16 mouse cellular contexts compared by ENCODE assay signal in the genomic region with DNA sequence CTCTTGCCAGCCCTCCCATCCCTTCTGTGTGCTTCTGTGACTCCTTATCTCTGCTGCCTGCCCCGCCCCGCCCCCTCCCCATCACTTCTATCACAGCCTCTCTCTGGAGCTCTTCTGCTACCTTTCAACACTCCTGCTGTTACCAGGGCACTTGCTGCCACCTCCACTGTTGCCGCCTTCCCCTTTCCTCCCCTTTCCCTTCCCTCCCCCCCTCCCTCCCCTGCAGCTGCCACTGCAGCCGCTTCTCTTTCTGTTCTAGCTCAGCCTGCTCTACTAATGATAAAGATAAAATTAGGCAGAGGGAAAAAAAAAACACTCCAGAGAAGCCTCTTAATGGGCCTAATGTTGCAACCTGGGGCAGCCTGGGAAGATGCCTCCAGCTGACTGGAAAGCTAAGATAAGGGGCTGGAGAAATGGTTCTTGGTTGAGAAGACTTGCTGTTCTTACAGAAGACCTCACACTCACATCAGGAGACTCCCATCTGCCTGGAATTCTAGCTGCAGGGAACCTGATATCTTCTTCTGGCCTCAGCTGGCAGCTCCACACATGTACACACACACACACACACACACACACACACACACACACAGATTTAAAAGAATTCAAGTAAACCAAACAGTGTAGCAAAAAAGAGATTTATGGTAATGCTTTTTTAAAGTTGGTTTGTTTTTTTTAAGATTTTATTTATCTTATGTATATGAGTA. TPM values are rescaled to one million over a fixed set of nuclear protein-coding genes. Genes with fewer than 3 reads are reported as not detected.
DNase-seq lines count a peak whose midpoint lies in the region; ATAC-seq and TF ChIP-seq lines count a peak whose summit lies in the region.
"Had no signal": no experiment of that assay in that cellular context is flagged by ENCODE, and none has a peak within 500 bp of the region (broad histone marks: within the 10 kb centered on the region; RNA-seq: fewer than 3 reads in every experiment).

No protein-coding gene starts in this region.

- no peak overlapping the region for H3K9ac ChIP-seq in heart, embryonic 11.5 days (ENCODE audit: low read depth, low read length)
- H3K9ac ChIP-seq in kidney, postnatal 0 days (ENCODE audit: low read depth, low read length) = no peak overlapping the region
- H3K9ac ChIP-seq in limb, embryonic 14.5 days (ENCODE audit: low read depth, low read length, severe bottlenecking) = no peak overlapping the region
- H3K9ac ChIP-seq: lung, embryonic 15.5 days had no signal

- H3K4me2 ChIP-seq in heart, embryonic 11.5 days = no peak overlapping the region
- no peak overlapping the region for H3K4me2 ChIP-seq in kidney, postnatal 0 days (ENCODE audit: low read length)
- H3K4me2 ChIP-seq in limb, embryonic 14.5 days (replicated peaks; ENCODE audit: low read depth, low read length, severe bottlenecking) = no peak overlapping the region
- H3K4me2 ChIP-seq: lung, embryonic 15.5 days had no signal

- 2% methylated on average over 4 of the region's 4 CpGs for WGBS in heart, embryonic 11.5 days (ENCODE audit: insufficient replicate concordance)
- WGBS in kidney, postnatal 0 days = 32% methylated on average over 4 of the region's 4 CpGs
- WGBS in limb, embryonic 14.5 days = 20% methylated on average over 4 of the region's 4 CpGs

- intact Hi-C loops in heart, postnatal 25 days (cut with DNase I) = no loop called here

- H3K9me3 ChIP-seq in heart, embryonic 11.5 days (replicated peaks; ENCODE audit: control insufficient read depth, low read length) = no peaks in the 10 kb centered on the region
- no peaks in the 10 kb centered on the region for H3K9me3 ChIP-seq in kidney, postnatal 0 days (replicated peaks; ENCODE audit: low read length)
- H3K9me3 ChIP-seq in limb, embryonic 14.5 days (ENCODE audit: control insufficient read depth, low read length) = no peaks in the 10 kb centered on the region
- H3K9me3 ChIP-seq: lung, embryonic 15.5 days had no signal

- no peak overlapping the region for H3K4me3 ChIP-seq in heart, embryonic 11.5 days (ENCODE audit: low read depth, low read length)
- H3K4me3 ChIP-seq in kidney, postnatal 0 days (replicated peaks; ENCODE audit: low read depth, low read length) = no peak overlapping the region
- H3K4me3 ChIP-seq in limb, embryonic 14.5 days (replicated peaks; ENCODE audit: low read length) = no peak overlapping the region
- H3K4me3 ChIP-seq: left cerebral cortex, adult 2 months; lung, embryonic 15.5 days; megakaryocyte, embryonic 14.5 days had no signal

- no peak for TF ChIP-seq CTCF in kidney, postnatal 0 days (IDR thresholded peaks at IDR 0.05; ENCODE audit: low read depth)

- TF ChIP-seq POLR2A in limb, embryonic 14.5 days (IDR thresholded peaks at IDR 0.05; ENCODE audit: borderline replicate concordance, extremely low read depth, insufficient read depth, insufficient read length) = no peak

- H3K4me1 ChIP-seq in heart, embryonic 11.5 days (ENCODE audit: control insufficient read depth, insufficient read depth, low read length) = peaks cover 17% of the 10 kb centered on the region
- H3K4me1 ChIP-seq in kidney, postnatal 0 days (replicated peaks; ENCODE audit: insufficient read depth, low read length) = no peaks in the 10 kb centered on the region
- H3K4me1 ChIP-seq in limb, embryonic 14.5 days (ENCODE audit: control insufficient read depth, insufficient read depth, low read length) = 0 out of 2 replicates have a peak, but pooled peaks cover 8% of the 10 kb centered on the region

- ATAC-seq in heart, embryonic 11.5 days (replicated peaks; ENCODE audit: insufficient number of reproducible peaks, low FRiP score, low TSS enrichment) = peak; percentile 67
- no peak for ATAC-seq in kidney, postnatal 0 days (replicated peaks; ENCODE audit: low FRiP score, low read depth)
- ATAC-seq in limb, embryonic 14.5 days (ENCODE audit: low FRiP score, low read depth) = peak; percentile 41; the same call in 1 of the 2 replicates

- 0 out of 2 replicates have a peak, but pooled peaks cover 2% of the 10 kb centered on the region for H3K27me3 ChIP-seq in heart, embryonic 11.5 days (ENCODE audit: control insufficient read depth, insufficient read depth, low read length)
- H3K27me3 ChIP-seq in kidney, postnatal 0 days (ENCODE audit: insufficient read depth, low read length) = no peaks in the 10 kb centered on the region
- no peaks in the 10 kb centered on the region for H3K27me3 ChIP-seq in limb, embryonic 14.5 days (ENCODE audit: control insufficient read depth, insufficient read depth, low read length)
- H3K27me3 ChIP-seq: lung, embryonic 15.5 days had no signal

- H3K36me3 ChIP-seq in heart, embryonic 11.5 days (ENCODE audit: control insufficient read depth, insufficient read depth, low read length) = no peaks in the 10 kb centered on the region
- no peaks in the 10 kb centered on the region for H3K36me3 ChIP-seq in kidney, postnatal 0 days (ENCODE audit: insufficient read depth, low read length)
- no peaks in the 10 kb centered on the region for H3K36me3 ChIP-seq in limb, embryonic 14.5 days (ENCODE audit: control insufficient read depth, insufficient read depth, low read length)
- H3K36me3 ChIP-seq: lung, embryonic 15.5 days had no signal

- H3K27ac ChIP-seq in heart, embryonic 11.5 days (ENCODE audit: low read depth, low read length) = peak overlapping the region; percentile 84
- H3K27ac ChIP-seq in kidney, postnatal 0 days = no peak overlapping the region
- 0 out of 2 replicates have a peak overlapping the region, but pooled peaks have one; percentile 13 for H3K27ac ChIP-seq in limb, embryonic 14.5 days (replicated peaks; ENCODE audit: low read depth, low read length)
- H3K27ac ChIP-seq: left cerebral cortex, adult 2 months; lung, embryonic 15.5 days had no signal

- DNase-seq in heart, postnatal 25 days (ENCODE audit: low spot score) = no peak
- peak; percentile 37 for DNase-seq in kidney, postnatal 0 days (ENCODE audit: low spot score)
- DNase-seq in kidney, postnatal 14 days = no peak
- DNase-seq in adipocyte (ENCODE audit: low spot score) = peak; percentile 28
- no peak for DNase-seq in limb, embryonic 14.5 days (ENCODE audit: low spot score)
- DNase-seq in urinary bladder, postnatal 4 days (ENCODE audit: low spot score in 2 of 2) = no peak
- DNase-seq: cerebellum, adult 2 months; gastrocnemius, postnatal 14 days; kidney, adult 8-10 months; liver; thymus, adult 18-20 months had no signal

RNA-seq across cellular contexts. Expression of a gene that starts 13.6 kb away (rescaled TPM):
- polyA plus RNA-seq in heart, embryonic 11.5 days (2014; fragmentation: Nextera tagmentation; extraction: Ambion mirVana) = 36.8 and 37.8 TPM in 2 replicates
- total RNA-seq in heart, postnatal 25 days (2021) = 10 to 100 TPM; 36.6 to 36.7 TPM
- 60.9 and 62.2 TPM in 2 replicates for polyA plus RNA-seq in kidney, postnatal 0 days (2015; fragmentation: Nextera tagmentation; extraction: Ambion mirVana)
- 86.6 and 125 TPM in 2 replicates for polyA plus RNA-seq in limb, embryonic 14.5 days (2012; rRNA removed)
- 80.7 and 88.4 TPM in 2 replicates for polyA plus RNA-seq in limb, embryonic 14.5 days (2014; fragmentation: Nextera tagmentation; extraction: Ambion mirVana)

RNA-seq across cellular contexts. Expression of a gene that starts 43.6 kb away (rescaled TPM):
- not detected in 2 replicates for polyA plus RNA-seq in heart, embryonic 11.5 days (2014; fragmentation: Nextera tagmentation; extraction: Ambion mirVana)
- not detected for total RNA-seq in heart, postnatal 25 days (2021)
- polyA plus RNA-seq in kidney, postnatal 0 days (2015; fragmentation: Nextera tagmentation; extraction: Ambion mirVana) = not detected in 2 replicates
- polyA plus RNA-seq in limb, embryonic 14.5 days (2012; rRNA removed) = 0.05 TPM in 1 of 2 replicates, not detected in the other
- not detected in 2 replicates for polyA plus RNA-seq in limb, embryonic 14.5 days (2014; fragmentation: Nextera tagmentation; extraction: Ambion mirVana)
- total RNA-seq: gastrocnemius, postnatal 14 days; layer of hippocampus, adult 18-20 months; left cerebral cortex, adult 2 months had no signal
- polyA plus RNA-seq: cerebellum, adult 2 months; lung, embryonic 15.5 days had no signal

Comparison
In these comparisons a context has a peak if more than half of its experiments do, and no peak if none do; other contexts are left out.
1. DNase-seq: peak in kidney, postnatal 0 days (single experiment) and adipocyte (single experiment); none in heart, postnatal 25 days (single experiment), kidney, postnatal 14 days (single experiment), limb, embryonic 14.5 days (single experiment) and urinary bladder, postnatal 4 days (0 of 2).